Mouse (Mus musculus) layer of hippocampus, adult 18-20 months (tissue): ENCODE measurements around the gene Pltp. TPM values are rescaled to one million over a fixed set of nuclear protein-coding genes. Genes with fewer than 3 reads are reported as not detected.
A peak's percentile ranks its signal among the peaks of the same experiment; 100 is the strongest.
"Not testable (repeated sequence)": the region's sequence is repeated elsewhere in the genome, so short reads cannot be mapped to it uniquely, and the experiment has no call there.

Source experiments
- DNase-seq, 2 experiments: peaks; one replicate each; pipeline ENCODE4 v3.0.0; 2022; ENCODE audit warnings: low spot score in 2 of 2
- total RNA-seq, 2 experiments: library from RNA; stranded (reverse); gene quantifications; 2 replicates each; pipeline ENCODE4 v1.2.3; 2021

Pltp gene
- total RNA-seq, 2 experiments from 2014 or later: 77.0 to 77.9 TPM

- DNase-seq: peak; percentile 87 to 95
These were observed 21.7 kb upstream of the Pltp start, which contains the start of gene Pcif1 for GRCm38 (mm10) chr2:164879228-164879567. TSS of gene Pcif1 (plus strand) at chr2:164879304.

DNA sequence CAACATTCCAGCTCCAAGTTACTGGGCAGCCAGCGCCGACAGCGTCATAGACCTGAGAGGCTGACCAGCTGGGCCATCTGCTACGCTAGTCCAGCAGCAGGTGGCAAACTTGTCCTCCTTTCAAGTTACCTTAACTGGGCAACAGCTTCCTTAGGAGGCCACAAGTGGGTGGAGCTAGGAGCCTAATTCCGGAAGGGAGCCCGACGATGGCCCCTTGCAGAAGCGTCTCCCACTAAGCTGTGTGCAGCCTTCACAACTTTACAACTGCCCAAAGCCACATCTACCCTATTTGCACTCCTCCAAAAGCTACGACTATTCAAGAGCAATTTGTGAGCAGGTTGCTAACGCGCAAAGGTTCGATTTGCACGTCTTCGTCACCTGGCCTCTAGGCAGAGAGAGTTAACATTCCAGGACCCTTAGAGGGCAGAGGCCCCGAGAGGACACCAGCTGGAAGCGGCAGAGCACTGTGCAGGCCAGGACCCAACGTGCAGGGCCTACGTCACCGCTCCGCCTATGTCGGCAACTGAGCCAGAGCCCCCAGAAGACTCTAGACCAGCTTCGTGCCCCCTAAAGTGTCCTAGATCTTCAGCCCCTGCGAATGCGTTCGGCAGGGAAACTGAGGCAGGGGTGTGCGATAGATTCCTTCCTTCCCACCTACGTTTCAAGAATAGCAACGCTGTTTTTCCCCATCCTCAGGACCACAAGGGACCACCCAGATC lies 21.2 kb upstream of the Pltp start:
- peak in 1 of 2 experiments; percentile 44 for DNase-seq

DNA sequence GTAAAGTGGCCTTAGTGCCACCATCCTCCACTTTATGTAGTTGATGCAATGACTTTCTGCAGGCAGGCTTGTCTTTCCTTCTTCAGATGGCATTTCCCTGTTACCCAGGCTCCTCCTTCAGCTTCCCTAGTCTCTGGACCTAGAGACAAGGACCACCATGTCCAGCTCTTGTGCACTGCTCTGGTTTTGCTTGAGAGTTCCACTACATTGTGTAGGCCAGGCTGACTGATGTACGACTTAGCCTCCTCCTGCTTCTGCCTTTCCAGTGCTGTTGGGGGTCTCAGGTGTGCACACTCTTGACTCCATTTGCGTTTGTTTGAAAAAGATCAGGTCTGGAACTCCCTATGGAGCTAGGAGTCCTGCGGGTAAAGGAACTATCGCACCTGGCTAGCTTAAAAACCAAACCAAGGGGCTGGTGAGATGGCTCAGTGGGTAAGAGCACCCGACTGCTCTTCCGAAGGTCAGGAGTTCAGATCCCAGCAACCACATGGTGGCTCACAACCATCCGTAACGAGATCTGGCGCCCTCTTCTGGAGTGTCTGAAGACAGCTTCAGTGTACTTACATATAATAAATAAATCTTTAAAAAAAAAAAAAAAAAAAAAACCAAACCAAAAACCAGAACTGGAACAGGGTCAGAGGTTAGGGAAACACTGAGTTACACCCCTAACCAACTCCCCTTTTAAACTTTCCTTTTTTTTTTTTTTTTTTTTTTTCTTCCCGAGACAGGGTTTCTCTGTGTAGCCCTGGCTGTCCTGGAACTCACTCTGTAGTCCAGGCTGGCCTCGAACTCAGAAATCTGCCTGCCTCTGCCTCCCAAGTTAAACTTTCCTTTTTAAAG lies 20.1 kb upstream of the Pltp start:
- DNase-seq: not testable (repeated sequence)

DNA sequence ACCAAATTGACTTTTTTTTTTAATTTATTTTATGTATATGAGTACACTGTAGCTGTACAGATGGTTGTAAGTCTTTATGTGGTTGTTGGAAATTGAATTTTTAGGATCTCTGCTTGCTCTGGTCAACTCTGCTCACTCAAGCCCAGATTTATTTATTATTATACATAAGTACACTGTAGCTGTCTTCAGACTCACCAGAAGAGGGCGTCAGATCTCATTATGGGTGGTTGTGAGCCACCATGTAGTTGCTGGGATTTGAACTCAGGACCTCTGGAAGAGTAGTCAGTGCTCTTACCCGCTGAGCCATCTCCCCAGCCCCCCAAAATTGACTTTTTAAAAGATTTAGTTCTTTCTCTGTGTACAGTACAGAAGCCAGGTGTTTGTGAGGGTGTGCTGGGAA lies 18.1 kb upstream of the Pltp start:
- not testable (repeated sequence) for DNase-seq

DNA sequence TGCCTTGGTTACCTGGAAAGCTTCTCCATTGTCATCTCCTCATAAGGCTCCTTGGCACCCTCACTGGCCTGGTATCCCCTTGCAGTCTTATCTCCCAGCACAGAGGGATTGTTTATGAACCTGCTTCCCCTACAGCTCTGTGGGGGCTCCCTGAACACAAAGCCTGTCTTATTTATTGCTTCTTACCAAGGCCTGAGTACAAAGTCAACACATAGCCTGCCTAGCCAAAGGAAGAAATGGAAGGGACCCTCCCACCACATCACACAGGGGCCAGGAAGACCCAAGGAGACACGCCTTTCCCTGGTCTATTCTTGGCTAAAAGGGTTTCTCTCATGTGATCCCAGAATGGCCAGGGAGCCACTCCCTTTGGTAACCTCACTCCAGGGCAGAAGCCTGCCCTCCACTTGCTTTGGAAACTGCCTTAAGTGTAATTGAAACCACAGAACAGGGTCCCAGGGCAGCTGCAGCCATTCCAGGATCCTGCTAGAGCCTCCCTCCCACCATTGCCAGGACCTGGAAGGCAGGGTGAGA lies 16.8 kb upstream of the Pltp start:
- DNase-seq: no peak

- no peak for DNase-seq
These were observed 16.1 kb upstream of the Pltp start for GRCm38 (mm10) chr2:164873621-164874020.

DNA sequence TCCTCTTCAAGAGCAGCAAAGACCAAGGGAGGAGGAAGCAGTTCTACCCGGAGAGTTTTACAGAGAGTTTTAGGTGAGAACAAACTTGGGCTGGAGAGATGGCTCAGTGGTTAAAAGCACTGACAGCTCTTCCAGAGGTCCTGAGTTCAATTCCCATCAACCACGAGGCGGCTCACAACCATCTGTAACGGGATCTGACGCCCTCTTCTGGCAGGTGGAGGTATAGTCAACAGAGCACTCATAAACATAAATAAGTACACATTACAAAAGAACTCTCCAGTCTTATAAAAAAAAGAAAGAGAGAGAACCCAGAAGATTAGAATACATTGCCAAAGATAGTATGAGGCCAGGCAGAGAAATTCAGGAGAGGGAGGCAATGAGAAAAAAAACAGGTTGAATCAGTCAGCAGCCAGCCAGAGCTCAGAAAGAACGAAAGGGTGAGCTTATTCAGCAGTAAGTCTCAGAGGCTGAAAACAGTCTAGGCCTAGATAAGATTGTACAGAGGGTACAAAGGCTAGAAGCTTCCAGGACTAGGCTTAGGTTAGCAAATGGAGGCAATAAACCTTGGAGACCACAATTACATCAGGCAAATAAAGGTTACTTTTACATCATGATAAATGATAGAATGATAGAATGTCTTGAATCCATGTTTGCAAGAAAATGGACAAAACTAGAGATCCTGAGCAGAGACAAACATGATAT lies 14.2 kb upstream of the Pltp start:
- no peak for DNase-seq

GRCm38 (mm10) chr2:164868491-164868890 lies 11.0 kb upstream of the Pltp start:
- DNase-seq: no peak

- no peak for DNase-seq
These were observed 10.1 kb upstream of the Pltp start for GRCm38 (mm10) chr2:164867566-164867965.

DNA sequence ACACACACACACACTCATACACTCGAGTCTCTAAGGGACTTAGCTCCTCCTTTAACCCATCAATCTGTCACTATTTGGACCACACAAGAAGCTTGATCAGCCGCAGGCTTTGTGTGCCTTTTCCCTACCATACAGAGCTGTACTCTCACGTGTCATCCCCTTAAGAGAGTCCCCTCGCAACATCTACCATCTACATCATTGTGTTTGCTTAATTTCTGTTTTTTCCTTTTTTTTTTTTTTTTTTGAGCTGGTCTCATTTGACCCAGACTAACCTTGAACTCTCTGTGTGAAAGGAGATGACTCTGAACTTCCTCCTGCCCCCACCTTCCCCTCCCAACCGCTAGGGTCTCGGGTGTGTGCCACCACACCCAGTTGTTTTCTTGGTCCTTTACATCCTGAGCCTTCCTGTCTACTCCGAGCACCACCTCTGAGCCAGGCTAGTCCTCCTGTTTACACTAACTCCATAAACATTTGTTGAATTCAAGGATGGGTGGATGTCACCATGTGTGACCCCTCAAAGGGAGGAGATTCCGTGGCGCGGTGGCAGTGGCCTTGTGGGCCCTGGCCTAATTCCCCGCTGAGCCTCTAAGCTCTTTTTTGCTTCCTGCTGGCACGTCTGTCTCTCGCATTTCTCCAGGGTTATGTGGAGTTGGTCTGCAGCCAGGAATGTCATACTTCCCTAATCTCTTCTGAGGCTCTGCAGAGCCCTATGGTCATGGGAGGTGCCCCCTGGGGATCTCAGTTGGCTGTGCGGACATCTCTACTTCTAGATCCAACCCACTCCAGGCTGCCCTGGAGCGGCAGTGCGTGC lies 9.4 kb upstream of the Pltp start:
- no peak for DNase-seq

DNA sequence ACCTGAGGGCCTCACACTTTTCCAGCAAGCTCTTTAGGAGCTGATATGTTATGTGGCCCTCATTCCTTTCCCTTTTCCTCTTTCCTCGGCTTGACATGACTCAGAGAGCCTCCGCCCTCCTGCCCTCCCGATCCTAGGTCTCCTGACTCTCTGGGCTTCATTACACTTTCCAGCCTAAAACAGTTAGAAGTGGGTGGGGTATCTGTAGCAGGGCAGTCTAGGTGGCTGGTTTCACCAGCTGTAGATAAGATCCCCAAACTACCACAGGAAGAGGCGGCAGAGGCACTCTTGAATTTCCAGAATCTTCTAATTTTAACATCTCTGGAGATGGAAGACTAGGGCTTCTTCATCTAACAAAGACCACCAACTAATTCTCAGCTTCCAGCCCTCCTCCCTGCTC lies 7.1 kb upstream of the Pltp start:
- no peak for DNase-seq

DNA sequence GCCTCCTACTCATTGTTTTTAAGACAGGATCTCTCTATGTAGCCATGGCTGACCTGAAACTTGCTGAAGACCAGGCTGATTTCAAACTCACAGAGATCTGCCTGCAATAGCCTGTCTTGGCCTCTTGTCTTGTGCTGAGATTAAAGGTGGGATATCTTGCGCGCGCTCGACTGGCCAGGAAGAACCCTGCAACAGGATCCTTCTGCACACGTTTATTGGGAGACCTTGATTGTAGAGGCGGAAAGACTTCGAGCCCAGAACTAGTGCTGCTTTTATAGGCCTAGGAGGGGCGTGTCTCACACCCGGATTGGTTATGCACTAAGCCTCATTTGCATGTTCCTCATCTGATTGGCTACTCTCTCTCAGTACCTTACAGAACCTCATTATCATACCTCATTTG lies 5.9 kb upstream of the Pltp start:
- not testable (repeated sequence) for DNase-seq

DNA sequence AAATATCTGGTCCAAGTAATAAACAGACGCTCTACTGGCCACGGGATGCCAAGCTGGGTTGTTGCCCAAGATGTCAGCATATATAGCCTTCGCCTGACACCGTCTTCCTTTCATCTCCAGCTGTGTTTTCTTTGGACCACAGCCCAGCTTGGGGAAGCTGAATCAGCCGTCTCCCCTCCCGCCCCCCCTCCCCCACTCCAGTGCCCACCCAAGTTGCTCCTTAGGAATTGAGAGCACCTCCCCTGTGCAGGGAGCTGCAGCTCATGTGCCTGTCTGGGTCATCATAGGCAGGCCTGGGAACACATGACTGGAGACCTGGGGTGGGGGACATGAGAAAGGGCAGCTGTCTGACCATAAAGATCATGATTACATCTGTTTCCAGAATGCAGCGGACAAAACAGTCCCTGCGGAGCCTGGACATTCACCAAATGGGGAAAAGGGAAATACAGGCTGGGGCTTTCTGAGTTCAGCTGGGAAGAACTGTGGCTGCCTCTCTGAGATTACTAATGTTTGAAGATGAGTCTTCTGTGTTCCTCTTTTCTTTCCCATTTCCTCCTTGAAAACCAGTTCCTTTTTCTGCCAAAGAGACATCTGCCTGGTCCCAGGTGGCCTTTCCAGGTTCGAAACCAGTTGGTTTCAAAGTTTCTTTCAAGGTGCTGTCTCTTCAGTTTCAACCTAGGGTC lies 4.8 kb upstream of the Pltp start:
- DNase-seq: no peak

DNA sequence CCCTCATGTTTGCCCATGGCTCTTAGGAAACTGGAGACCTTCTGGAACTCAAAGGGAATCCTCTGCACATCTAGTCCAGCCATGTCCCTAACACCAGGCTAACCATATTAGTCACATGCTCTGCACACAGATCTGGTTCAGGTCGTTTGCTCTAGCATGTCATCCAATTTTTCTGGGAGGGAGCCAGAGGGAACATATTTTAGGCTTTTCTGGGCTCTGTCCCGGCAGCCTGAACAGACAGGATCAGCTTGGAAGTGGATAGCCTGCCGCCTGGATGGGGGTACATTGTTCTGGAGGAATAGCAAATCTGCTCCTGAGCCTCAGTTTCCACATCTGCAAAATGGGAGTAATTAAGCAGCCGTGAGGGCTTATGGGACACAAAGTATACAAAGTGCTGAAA lies 3.6 kb upstream of the Pltp start:
- no peak for DNase-seq

DNA sequence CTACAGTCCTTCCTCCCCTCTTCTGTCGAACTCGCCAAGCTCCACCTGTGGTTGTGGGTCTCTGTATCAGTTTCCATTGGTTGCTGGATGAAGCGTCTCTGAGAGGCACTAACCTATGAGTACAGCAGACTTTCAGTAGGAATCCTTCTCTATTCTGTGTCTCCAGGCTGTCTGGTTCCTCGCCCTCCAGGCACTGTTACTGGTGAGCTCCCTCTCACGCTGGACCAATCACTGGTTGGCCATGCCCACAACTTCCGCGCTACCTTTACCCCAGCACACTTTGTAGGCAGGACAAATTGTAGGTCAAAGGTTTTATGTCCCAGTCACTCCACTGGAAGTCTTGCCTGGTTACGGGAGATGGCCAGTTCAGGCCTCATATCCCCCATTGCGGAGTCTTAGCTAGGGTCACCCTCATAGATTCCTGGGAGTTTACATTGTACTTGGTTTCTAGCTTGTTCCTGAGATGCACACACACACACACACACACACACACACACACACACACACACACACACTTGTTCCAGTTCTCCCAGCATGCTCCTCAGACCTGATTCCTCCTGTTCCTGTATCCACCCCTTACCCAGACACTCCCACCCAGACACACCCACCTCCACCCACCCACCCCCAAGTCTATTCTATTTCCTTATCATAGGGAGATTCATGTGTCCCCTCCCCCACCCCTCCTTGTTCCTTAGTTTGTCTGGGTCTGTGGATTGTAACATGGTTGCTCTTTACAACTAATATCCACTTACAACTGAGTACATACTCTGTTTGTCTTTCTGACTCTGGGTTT lies 2.3 kb upstream of the Pltp start:
- no peak for DNase-seq

DNA sequence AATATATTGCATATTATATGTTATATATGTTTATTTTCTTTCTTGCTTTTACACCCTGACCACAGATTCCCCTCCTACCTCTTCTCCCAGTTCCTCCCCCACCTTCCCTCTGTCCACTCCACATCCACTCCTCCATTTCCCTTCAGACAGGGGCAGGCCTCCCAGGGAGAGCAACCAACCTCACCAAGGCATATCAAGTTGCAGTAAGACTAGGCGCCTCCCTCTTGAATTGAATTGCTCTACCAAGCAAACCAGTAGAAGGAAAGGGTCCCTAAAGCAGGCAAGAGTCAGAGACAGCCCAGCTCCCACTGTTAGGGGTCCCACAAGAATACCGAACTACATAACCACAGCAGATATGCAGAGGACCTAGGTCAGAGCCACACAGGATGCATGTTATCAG lies 1.6 kb upstream of the Pltp start:
- DNase-seq: no peak

DNA sequence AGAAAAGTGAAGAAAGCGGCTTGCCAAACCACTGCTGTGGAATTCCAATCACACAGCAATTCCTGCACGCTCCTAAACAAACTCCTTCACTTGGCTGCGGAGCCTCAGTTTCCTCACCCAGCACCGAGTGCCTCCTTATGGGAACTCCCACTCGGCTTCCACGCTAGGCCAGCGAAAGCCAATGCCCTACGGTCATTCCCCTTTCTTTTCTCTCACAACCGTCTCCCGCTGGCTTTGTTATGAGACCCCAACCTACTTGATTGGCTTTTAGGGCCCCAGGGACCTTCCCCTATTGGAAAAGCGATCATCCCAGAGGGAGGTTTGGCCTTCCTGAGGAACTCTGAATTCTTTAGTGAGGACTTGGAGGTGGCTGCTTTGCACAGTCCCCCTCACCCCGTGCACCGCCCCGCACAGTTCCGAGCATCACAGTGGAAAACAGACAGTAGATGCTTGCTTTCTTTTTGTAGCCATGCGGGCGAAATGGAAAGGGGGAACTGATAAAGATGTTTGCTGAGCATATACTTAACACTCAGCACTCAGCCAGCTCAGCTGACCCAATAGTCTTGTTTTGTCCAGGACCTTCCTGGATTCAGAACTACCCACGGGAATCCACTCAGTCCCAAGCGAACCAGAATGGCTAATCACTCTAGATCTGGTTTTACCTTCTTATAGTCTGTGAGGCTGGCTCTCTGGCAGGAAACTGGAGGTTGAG lies 487 bp upstream of the Pltp start:
- DNase-seq: no peak

GRCm38 (mm10) chr2:164856309-164857100 lies 1.0 kb downstream of the Pltp start:
- DNase-seq: no peak
